Mouse (Mus musculus): Measurements from ENCODE around the gene Depdc1b. TPM values are rescaled to one million over a fixed set of nuclear protein-coding genes. Genes with fewer than 3 reads are reported as not detected.

The Depdc1b gene
- polyA plus RNA-seq, 1 experiment from 2014 or later = 13.6 TPM

GRCm38 (mm10) chr13:108323866-108324829, 8.0 kb downstream of the Depdc1b start:
- Histone ChIP-seq H3K27ac (no peak overlapping the region), H3K4me3 (no peak overlapping the region), H3K4me1 (replicated peaks) (no peaks in the 10 kb centered on the region), H3K36me3 (peaks cover 60% of the 10 kb centered on the region), H3K9me3 (no peaks in the 10 kb centered on the region), H3K27me3 (ENCODE audit: insufficient read depth, poor library complexity, severe bottlenecking) (no peaks in the 10 kb centered on the region)
- 92% methylated on average over 22 of the region's 22 CpGs for WGBS
- DNase-seq (ENCODE audit: low spot score) = no peak

DNA sequence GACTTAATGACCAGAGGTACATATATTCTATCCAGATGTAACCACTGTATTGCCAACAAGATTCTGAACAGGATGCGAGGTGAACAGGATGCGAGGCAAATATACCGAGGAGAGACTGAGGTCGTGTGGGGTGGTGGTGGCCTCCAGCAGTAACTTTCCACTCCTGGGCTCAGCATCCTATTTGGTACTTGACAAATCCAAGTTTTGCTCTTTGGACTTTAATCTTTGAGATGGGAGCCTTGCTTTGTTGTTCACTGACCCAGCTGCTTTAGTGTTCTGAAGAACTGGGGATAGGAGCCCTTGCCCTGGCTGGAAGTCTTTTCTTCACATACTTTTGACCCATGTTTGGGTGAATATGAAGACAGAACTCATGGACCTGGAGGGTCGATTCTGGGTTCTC, 9.7 kb downstream of the Depdc1b start:
- DNase-seq (ENCODE audit: low spot score) = no peak
- H3K27ac ChIP-seq = no peak overlapping the region
- no peak overlapping the region for H3K4me3 ChIP-seq
- 90% methylated on average over 5 of the region's 5 CpGs for WGBS
- no peaks in the 10 kb centered on the region for H3K9me3 ChIP-seq
- no peaks in the 10 kb centered on the region for H3K4me1 ChIP-seq (replicated peaks)
- H3K27me3 ChIP-seq (ENCODE audit: insufficient read depth, poor library complexity, severe bottlenecking) = no peaks in the 10 kb centered on the region
- peaks cover 56% of the 10 kb centered on the region for H3K36me3 ChIP-seq

- H3K27me3 ChIP-seq (ENCODE audit: insufficient read depth, poor library complexity, severe bottlenecking) = no peaks in the 10 kb centered on the region
- 94% methylated on average over 10 of the region's 10 CpGs for WGBS
- no peak overlapping the region for H3K4me3 ChIP-seq
- H3K27ac ChIP-seq = no peak overlapping the region
- no peak for DNase-seq (ENCODE audit: low spot score)
- H3K9me3 ChIP-seq = no peaks in the 10 kb centered on the region
- H3K4me1 ChIP-seq (replicated peaks) = no peaks in the 10 kb centered on the region
- H3K36me3 ChIP-seq = peaks cover 54% of the 10 kb centered on the region
Measured at GRCm38 (mm10) chr13:108326351-108326750, 10.2 kb downstream of the Depdc1b start.

DNA sequence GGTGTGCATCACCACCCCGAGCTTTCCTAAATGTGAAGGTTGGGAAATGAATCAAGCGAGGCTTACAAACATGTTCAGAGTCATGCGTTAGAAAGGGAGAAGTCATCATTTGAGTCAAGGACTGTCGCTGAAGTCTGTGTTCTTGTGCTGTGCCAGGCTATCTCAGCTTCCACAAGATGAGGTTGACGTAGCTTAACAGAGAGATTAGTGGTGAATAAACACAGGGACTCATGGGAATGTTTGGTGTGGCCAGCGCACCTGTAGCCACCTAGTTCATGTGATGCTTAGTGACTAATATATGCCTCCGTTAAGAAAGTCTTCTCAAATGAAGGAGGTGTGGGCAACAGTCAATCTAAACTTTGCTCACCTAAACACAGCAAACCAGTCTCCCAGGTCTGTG, 10.9 kb downstream of the Depdc1b start:
- no peak overlapping the region for H3K4me3 ChIP-seq
- H3K27me3 ChIP-seq (ENCODE audit: insufficient read depth, poor library complexity, severe bottlenecking) = no peaks in the 10 kb centered on the region
- no peaks in the 10 kb centered on the region for H3K9me3 ChIP-seq
- H3K27ac ChIP-seq = no peak overlapping the region
- DNase-seq (ENCODE audit: low spot score) = no peak
- peaks cover 60% of the 10 kb centered on the region for H3K36me3 ChIP-seq
- no peaks in the 10 kb centered on the region for H3K4me1 ChIP-seq (replicated peaks)
- 90% methylated on average over 7 of the region's 7 CpGs for WGBS

GRCm38 (mm10) chr13:108328406-108329180, 12.5 kb downstream of the Depdc1b start:
- Histone ChIP-seq H3K4me1 (replicated peaks) (no peaks in the 10 kb centered on the region), H3K27ac (no peak overlapping the region), H3K9me3 (no peaks in the 10 kb centered on the region), H3K27me3 (ENCODE audit: insufficient read depth, poor library complexity, severe bottlenecking) (no peaks in the 10 kb centered on the region), H3K4me3 (no peak overlapping the region), H3K36me3 (peaks cover 70% of the 10 kb centered on the region)
- no peak for DNase-seq (ENCODE audit: low spot score)
- 94% methylated on average over 21 of the region's 21 CpGs for WGBS

DNA sequence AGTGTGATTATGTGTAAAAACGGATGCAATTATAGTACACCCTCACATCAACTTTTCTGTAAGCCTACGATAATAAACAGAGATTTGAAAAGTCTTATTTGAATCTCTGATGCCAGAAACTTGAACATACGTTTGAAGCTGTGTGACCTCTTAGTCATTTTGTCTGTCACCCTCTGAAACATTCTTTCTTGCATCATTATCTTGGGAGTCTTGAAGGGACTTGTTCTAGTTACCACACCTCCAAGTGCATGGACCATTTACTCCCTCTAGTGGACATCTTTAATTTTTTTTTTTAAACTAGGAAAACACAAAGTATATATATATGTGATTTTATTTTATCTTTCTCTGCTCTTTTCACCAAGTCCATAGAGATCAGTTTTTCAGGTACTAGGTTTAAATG, 13.6 kb downstream of the Depdc1b start:
- Histone ChIP-seq H3K4me1 (replicated peaks) (no peaks in the 10 kb centered on the region), H3K4me3 (no peak overlapping the region), H3K27ac (no peak overlapping the region), H3K9me3 (no peaks in the 10 kb centered on the region), H3K27me3 (ENCODE audit: insufficient read depth, poor library complexity, severe bottlenecking) (no peaks in the 10 kb centered on the region), H3K36me3 (peaks cover 65% of the 10 kb centered on the region)
- DNase-seq (ENCODE audit: low spot score) = no peak
- WGBS = 78% methylated on average over 3 of the region's 3 CpGs

GRCm38 (mm10) chr13:108335257-108336003, 19.3 kb downstream of the Depdc1b start:
- H3K36me3 ChIP-seq = peaks cover 30% of the 10 kb centered on the region
- 92% methylated on average over 15 of the region's 15 CpGs for WGBS
- no peaks in the 10 kb centered on the region; the same call in 1 of the 2 replicates for H3K4me1 ChIP-seq (replicated peaks)
- no peak overlapping the region for H3K4me3 ChIP-seq
- DNase-seq (ENCODE audit: low spot score) = no peak
- no peak overlapping the region for H3K27ac ChIP-seq
- no peaks in the 10 kb centered on the region for H3K9me3 ChIP-seq
- H3K27me3 ChIP-seq (ENCODE audit: insufficient read depth, poor library complexity, severe bottlenecking) = no peaks in the 10 kb centered on the region

GRCm38 (mm10) chr13:108336192-108336591, 20.1 kb downstream of the Depdc1b start:
- H3K4me3 ChIP-seq = no peak overlapping the region
- H3K36me3 ChIP-seq = peaks cover 25% of the 10 kb centered on the region
- no peaks in the 10 kb centered on the region; the same call in 1 of the 2 replicates for H3K4me1 ChIP-seq (replicated peaks)
- no peaks in the 10 kb centered on the region for H3K9me3 ChIP-seq
- H3K27ac ChIP-seq = no peak overlapping the region
- DNase-seq (ENCODE audit: low spot score) = no peak
- H3K27me3 ChIP-seq (ENCODE audit: insufficient read depth, poor library complexity, severe bottlenecking) = no peaks in the 10 kb centered on the region
- WGBS = 91% methylated on average over 11 of the region's 11 CpGs

DNA sequence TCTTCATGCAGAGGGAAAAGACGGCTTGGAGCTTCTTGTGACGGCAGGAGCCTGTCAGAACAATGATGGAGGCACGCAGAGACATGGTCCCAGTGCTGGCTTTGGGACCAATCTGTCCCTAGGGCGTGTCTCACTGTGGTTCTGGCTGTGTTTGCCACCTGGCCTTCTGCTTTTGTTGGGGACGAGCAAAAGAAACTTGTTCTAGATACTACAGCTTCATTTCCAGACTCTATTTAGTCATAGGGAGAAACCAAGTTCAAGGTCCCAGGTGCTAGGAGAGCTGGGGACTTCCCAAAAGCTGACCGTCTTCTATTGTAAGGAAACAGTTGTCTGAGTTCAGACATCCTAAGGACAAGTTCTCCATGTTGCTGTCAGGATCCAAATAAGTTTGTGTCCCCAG, 21.2 kb downstream of the Depdc1b start:
- Histone ChIP-seq H3K9me3 (no peaks in the 10 kb centered on the region), H3K27me3 (ENCODE audit: insufficient read depth, poor library complexity, severe bottlenecking) (no peaks in the 10 kb centered on the region), H3K36me3 (peaks cover 16% of the 10 kb centered on the region), H3K4me1 (replicated peaks) (no peaks in the 10 kb centered on the region; the same call in 1 of the 2 replicates), H3K4me3 (no peak overlapping the region), H3K27ac (no peak overlapping the region)
- WGBS = 92% methylated on average over 6 of the region's 6 CpGs
- no peak for DNase-seq (ENCODE audit: low spot score)

- H3K27me3 ChIP-seq (ENCODE audit: insufficient read depth, poor library complexity, severe bottlenecking) = no peaks in the 10 kb centered on the region
- no peak for DNase-seq (ENCODE audit: low spot score)
- peaks cover 12% of the 10 kb centered on the region for H3K36me3 ChIP-seq
- no peaks in the 10 kb centered on the region; the same call in 1 of the 2 replicates for H3K4me1 ChIP-seq (replicated peaks)
- 86% methylated on average over 7 of the region's 7 CpGs for WGBS
- no peaks in the 10 kb centered on the region for H3K9me3 ChIP-seq
- H3K4me3 ChIP-seq = no peak overlapping the region
- H3K27ac ChIP-seq = no peak overlapping the region
Measured at GRCm38 (mm10) chr13:108338076-108338836, 22.1 kb downstream of the Depdc1b start.

- 85% methylated on average over 10 of the region's 10 CpGs for WGBS
- Histone ChIP-seq H3K4me1 (replicated peaks) (no peaks in the 10 kb centered on the region; the same call in 1 of the 2 replicates), H3K4me3 (no peak overlapping the region), H3K27ac (no peak overlapping the region), H3K9me3 (no peaks in the 10 kb centered on the region), H3K36me3 (peaks cover 4% of the 10 kb centered on the region; the same call in 1 of the 2 replicates), H3K27me3 (ENCODE audit: insufficient read depth, poor library complexity, severe bottlenecking) (no peaks in the 10 kb centered on the region)
- DNase-seq (ENCODE audit: low spot score) = no peak
Measured at GRCm38 (mm10) chr13:108339907-108340596, 23.9 kb downstream of the Depdc1b start.
